Mouse (Mus musculus) ES-E14 (cell line): ENCODE measurements around the gene S100a16. TPM values are rescaled to one million over a fixed set of nuclear protein-coding genes. Genes with fewer than 3 reads are reported as not detected.

Experiments used
- DNase-seq: peaks from one replicate; pipeline ENCODE4 v3.0.0-alpha.2; 2013; ENCODE audit warnings: low read depth, low spot score
- H3K27ac ChIP-seq: 2 replicates; pipeline ENCODE4 v1.5.1; 2012; ENCODE audit warnings: low read depth, mild to moderate bottlenecking, low read length, moderate library complexity, mixed read lengths; ENCODE audit not compliant: poor library complexity, insufficient read depth, severe bottlenecking
- H3K36me3 ChIP-seq: 2 replicates; pipeline ENCODE4 v1.6.1; 2012; ENCODE audit warnings: mild to moderate bottlenecking, low read length, moderate library complexity, mixed read lengths; ENCODE audit not compliant: control insufficient read depth, poor library complexity, insufficient read depth, severe bottlenecking
- H3K4me1 ChIP-seq, 2 experiments: fragments of 150-350 bp in 1 of 2; sonication (generic) in 1 of 2; 2 replicates each; pipeline ENCODE4 v1.6.1; 2012; ENCODE audit warnings: low read length in 2 of 2, mild to moderate bottlenecking in 1 of 2, mixed read lengths in 1 of 2; ENCODE audit not compliant: control insufficient read depth in 2 of 2, insufficient read depth in 2 of 2, poor library complexity in 1 of 2
- H3K4me3 ChIP-seq, 2 experiments: fragments of 150-350 bp in 1 of 2; sonication (generic) in 1 of 2; 2 replicates each; pipeline ENCODE4 v1.5.1; 2012; ENCODE audit warnings: low read length in 2 of 2, low read depth in 1 of 2, mild to moderate bottlenecking in 1 of 2, mixed read lengths in 1 of 2; ENCODE audit not compliant: insufficient read depth in 1 of 2, poor library complexity in 1 of 2, severe bottlenecking in 1 of 2
- H3K9ac ChIP-seq: 2 replicates; pipeline ENCODE4 v1.6.1; 2012; ENCODE audit warnings: low read depth, mild to moderate bottlenecking, low read length, mixed read lengths; ENCODE audit not compliant: poor library complexity, insufficient read depth, severe bottlenecking
- H3K9me3 ChIP-seq: fragments of 150-350 bp; sonication (generic); 2 replicates; pipeline ENCODE4 v1.6.1; 2012; ENCODE audit warnings: low read depth, mild to moderate bottlenecking, low read length; ENCODE audit not compliant: control insufficient read depth, insufficient read depth
- CHD2 ChIP-seq: IDR thresholded peaks from 2 replicates; pipeline ENCODE4 v1.6.1; 2014; ENCODE audit warnings: mild to moderate bottlenecking, low read depth, low read length, inconsistent platforms
- HCFC1 ChIP-seq: IDR thresholded peaks from 2 replicates; pipeline ENCODE4 v1.6.1; 2012; ENCODE audit warnings: low read length, inconsistent platforms, borderline replicate concordance; ENCODE audit not compliant: insufficient read depth
- MAFK ChIP-seq: IDR thresholded peaks from 2 replicates; pipeline ENCODE4 v1.6.1; 2014; ENCODE audit warnings: mild to moderate bottlenecking, low read depth, low read length, inconsistent platforms; ENCODE audit not compliant: insufficient read depth
- ZC3H11A ChIP-seq: IDR thresholded peaks from 2 replicates; pipeline ENCODE4 v1.6.1; 2012; ENCODE audit warnings: low read depth, mild to moderate bottlenecking, inconsistent platforms, low read length, borderline replicate concordance
- ZNF384 ChIP-seq: IDR thresholded peaks from 2 replicates; pipeline ENCODE4 v1.6.1; 2012; ENCODE audit warnings: low read depth, low read length, inconsistent platforms
- in situ Hi-C, 2 experiments: fragments of 600-800 bp; cut with MboI; formaldehyde crosslinking; loops; one replicate each; pipeline ENCODE4 v1.15.1; 2025; ENCODE audit warnings: low sequenced_read_pairs in 2 of 2, inconsistent platforms in 1 of 2; ENCODE audit not compliant: unreplicated experiment in 2 of 2
- total RNA-seq: library from RNA; depleted of rRNA; stranded (reverse); fragments of 300-350 nt; gene quantifications from 2 replicates; pipeline ENCODE4 v1.2.3, GENCODE M21; 2012

The S100a16 gene
- total RNA-seq, 1 experiment: 3.2 TPM

- in situ Hi-C loops: no loop called here
- no peak for DNase-seq
- no peak for TF ChIP-seq MAFK
- TF ChIP-seq ZNF384: no peak
- TF ChIP-seq CHD2: no peak
- TF ChIP-seq ZC3H11A: no peak
- TF ChIP-seq HCFC1: no peak
These were observed 11.0 kb upstream of the S100a16 start for GRCm38 (mm10) chr3:90526076-90526475.

GRCm38 (mm10) chr3:90526580-90526979, 10.5 kb upstream of the S100a16 start, which contains the start of gene S100a14:
S100a14 (plus strand) TSS chr3:90526856.
- no peak for TF ChIP-seq HCFC1
- TF ChIP-seq ZNF384: no peak
- TF ChIP-seq ZC3H11A: no peak
- TF ChIP-seq MAFK: no peak
- TF ChIP-seq CHD2: no peak
- no peak within 1 kb of the TSS for H3K27ac ChIP-seq
- in situ Hi-C loops: no loop called here

More at GRCm38 (mm10) chr3:90526076-90526475, 11.0 kb upstream of the S100a16 start:
- H3K9ac ChIP-seq: no peak overlapping the region
- peaks cover 0 to 5% of the 10 kb centered on the region in 2 experiments; a peak in 2 of 4 replicates for H3K4me1 ChIP-seq
- no peaks in the 10 kb centered on the region for H3K9me3 ChIP-seq
- H3K36me3 ChIP-seq: no peaks in the 10 kb centered on the region
- H3K4me3 ChIP-seq: no peak overlapping the region
- H3K27ac ChIP-seq: no peak overlapping the region

GRCm38 (mm10) chr3:90527291-90527873, 9.7 kb upstream of the S100a16 start:
- Histone ChIP-seq H3K4me1 (peaks cover 0 to 5% of the 10 kb centered on the region in 2 experiments; a peak in 2 of 4 replicates), H3K27ac (no peak overlapping the region), H3K36me3 (no peaks in the 10 kb centered on the region), H3K9me3 (no peaks in the 10 kb centered on the region), H3K9ac (no peak overlapping the region), H3K4me3 (no peak overlapping the region)
- no peak for DNase-seq
- no peak for TF ChIP-seq ZC3H11A
- no peak for TF ChIP-seq CHD2
- no peak for TF ChIP-seq HCFC1
- no peak for TF ChIP-seq ZNF384
- no peak for TF ChIP-seq MAFK
- in situ Hi-C loops: no loop called here

More at GRCm38 (mm10) chr3:90526580-90526979, 10.5 kb upstream of the S100a16 start, which contains the start of gene S100a14:
- Histone ChIP-seq H3K9me3 (no peaks in the 10 kb centered on the region), H3K4me1 (peaks cover 0 to 5% of the 10 kb centered on the region in 2 experiments; a peak in 2 of 4 replicates), H3K9ac (no peak within 1 kb of the TSS), H3K4me3 (no peak within 1 kb of the TSS), H3K36me3 (no peaks in the 10 kb centered on the region)
- DNase-seq: no peak

- Histone ChIP-seq H3K4me3 (no peak overlapping the region), H3K36me3 (no peaks in the 10 kb centered on the region), H3K9me3 (no peaks in the 10 kb centered on the region), H3K4me1 (peaks cover 0 to 1% of the 10 kb centered on the region in 2 experiments; a peak in 2 of 4 replicates), H3K27ac (no peak overlapping the region), H3K9ac (no peak overlapping the region)
- in situ Hi-C loops: no loop called here
- TF ChIP-seq HCFC1 (no peak), ZC3H11A (no peak), CHD2 (no peak), ZNF384 (no peak), MAFK (no peak)
- DNase-seq: no peak
These were observed 5.3 kb upstream of the S100a16 start for GRCm38 (mm10) chr3:90531713-90532112.

GRCm38 (mm10) chr3:90535446-90535845, 1.6 kb upstream of the S100a16 start:
- TF ChIP-seq HCFC1: no peak
- TF ChIP-seq ZNF384: no peak
- no peak for TF ChIP-seq CHD2
- no peak for TF ChIP-seq ZC3H11A
- TF ChIP-seq MAFK: no peak
- in situ Hi-C loops: no loop called here

More at GRCm38 (mm10) chr3:90535446-90535845, 1.6 kb upstream of the S100a16 start:
- Histone ChIP-seq H3K4me1 (0 out of 4 replicates have a peak, but pooled peaks cover 0 to 2% of the 10 kb centered on the region in 2 experiments), H3K9ac (no peak overlapping the region), H3K4me3 (no peak overlapping the region), H3K27ac (no peak overlapping the region), H3K9me3 (no peaks in the 10 kb centered on the region), H3K36me3 (no peaks in the 10 kb centered on the region)
- DNase-seq: no peak
